Mouse (Mus musculus): Measurements from ENCODE around the gene Trappc1. TPM values are rescaled to one million over a fixed set of nuclear protein-coding genes. Genes with fewer than 3 reads are reported as not detected.
"Not testable (repeated sequence)": the region's sequence is repeated elsewhere in the genome, so short reads cannot be mapped to it uniquely, and the experiment has no call there.

Trappc1 gene
- polyA plus RNA-seq, 1 experiment from 2014 or later = 172 TPM

- peaks cover 64% of the 10 kb centered on the region for H3K36me3 ChIP-seq (ENCODE audit: insufficient read depth, low read length)
- no peak for ATAC-seq (ENCODE audit: low FRiP score, low TSS enrichment)
- no peak overlapping the region for H3K4me3 ChIP-seq (ENCODE audit: low read length)
- no peak overlapping the region for H3K4me2 ChIP-seq (replicated peaks; ENCODE audit: low read depth, low read length)
- WGBS = 92% methylated on average over 2 of the region's 2 CpGs
- no peaks in the 10 kb centered on the region for H3K4me1 ChIP-seq (ENCODE audit: insufficient read depth, low read length)
- H3K27me3 ChIP-seq (ENCODE audit: insufficient read depth, low read length) = no peaks in the 10 kb centered on the region
- H3K9ac ChIP-seq (replicated peaks; ENCODE audit: low read length) = no peak overlapping the region
- no peak overlapping the region for H3K27ac ChIP-seq (ENCODE audit: low read length)
- no peaks in the 10 kb centered on the region for H3K9me3 ChIP-seq (ENCODE audit: low read length)
Observed at GRCm38 (mm10) chr11:69306039-69306438, 17.7 kb upstream of the Trappc1 start.

- no peak for ATAC-seq (ENCODE audit: low FRiP score, low TSS enrichment)
- Histone ChIP-seq H3K27me3 (ENCODE audit: insufficient read depth, low read length) (no peaks in the 10 kb centered on the region), H3K4me1 (ENCODE audit: insufficient read depth, low read length) (no peaks in the 10 kb centered on the region), H3K4me2 (replicated peaks; ENCODE audit: low read depth, low read length) (no peak overlapping the region), H3K9me3 (ENCODE audit: low read length) (no peaks in the 10 kb centered on the region), H3K36me3 (ENCODE audit: insufficient read depth, low read length) (peaks cover 61% of the 10 kb centered on the region), H3K4me3 (ENCODE audit: low read length) (no peak overlapping the region), H3K27ac (ENCODE audit: low read length) (no peak overlapping the region), H3K9ac (replicated peaks; ENCODE audit: low read length) (no peak overlapping the region)
- 83% methylated on average over 7 of the region's 7 CpGs for WGBS
Observed at GRCm38 (mm10) chr11:69311266-69311665, 12.5 kb upstream of the Trappc1 start.

- no peak for ATAC-seq (ENCODE audit: low FRiP score, low TSS enrichment)
- H3K9ac ChIP-seq (replicated peaks; ENCODE audit: low read length) = no peak overlapping the region
- no peak overlapping the region for H3K27ac ChIP-seq (ENCODE audit: low read length)
- no peak overlapping the region for H3K4me3 ChIP-seq (ENCODE audit: low read length)
- H3K4me2 ChIP-seq (replicated peaks; ENCODE audit: low read depth, low read length) = no peak overlapping the region
- H3K4me1 ChIP-seq (ENCODE audit: insufficient read depth, low read length) = no peaks in the 10 kb centered on the region
- H3K9me3 ChIP-seq (ENCODE audit: low read length) = no peaks in the 10 kb centered on the region
- H3K27me3 ChIP-seq (ENCODE audit: insufficient read depth, low read length) = no peaks in the 10 kb centered on the region
- H3K36me3 ChIP-seq (ENCODE audit: insufficient read depth, low read length) = peaks cover 39% of the 10 kb centered on the region
- 98% methylated on average over 6 of the region's 6 CpGs for WGBS
Observed at GRCm38 (mm10) chr11:69316361-69316760, 7.4 kb upstream of the Trappc1 start.

- H3K4me2 ChIP-seq (replicated peaks; ENCODE audit: low read depth, low read length); ATAC-seq (ENCODE audit: low FRiP score, low TSS enrichment); H3K9me3 ChIP-seq (ENCODE audit: low read length); H3K9ac ChIP-seq (replicated peaks; ENCODE audit: low read length); H3K27ac ChIP-seq (ENCODE audit: low read length); H3K27me3 ChIP-seq (ENCODE audit: insufficient read depth, low read length); H3K4me3 ChIP-seq (ENCODE audit: low read length): not testable (repeated sequence)
- peaks cover 15% of the 10 kb centered on the region for H3K4me1 ChIP-seq (ENCODE audit: insufficient read depth, low read length)
- peaks cover 37% of the 10 kb centered on the region for H3K36me3 ChIP-seq (ENCODE audit: insufficient read depth, low read length)
- 84% methylated on average over 3 of the region's 3 CpGs for WGBS
Observed at GRCm38 (mm10) chr11:69318000-69318399, 5.8 kb upstream of the Trappc1 start.

- H3K27ac ChIP-seq (ENCODE audit: low read length) = no peak overlapping the region
- H3K4me2 ChIP-seq (replicated peaks; ENCODE audit: low read depth, low read length) = no peak overlapping the region; the same call in 1 of the 2 replicates
- peaks cover 27% of the 10 kb centered on the region for H3K36me3 ChIP-seq (ENCODE audit: insufficient read depth, low read length)
- ATAC-seq (ENCODE audit: low FRiP score, low TSS enrichment) = no peak
- no peaks in the 10 kb centered on the region for H3K9me3 ChIP-seq (ENCODE audit: low read length)
- 87% methylated on average over 6 of the region's 6 CpGs for WGBS
- no peaks in the 10 kb centered on the region for H3K27me3 ChIP-seq (ENCODE audit: insufficient read depth, low read length)
- no peak overlapping the region; the same call in 1 of the 2 replicates for H3K9ac ChIP-seq (replicated peaks; ENCODE audit: low read length)
- peaks cover 35% of the 10 kb centered on the region for H3K4me1 ChIP-seq (ENCODE audit: insufficient read depth, low read length)
- H3K4me3 ChIP-seq (ENCODE audit: low read length) = no peak overlapping the region; the same call in 1 of the 2 replicates
Observed at GRCm38 (mm10) chr11:69321580-69321979, 2.2 kb upstream of the Trappc1 start.

- whole genome bisulfite sequencing = 65% methylated on average over 6 of the region's 6 CpGs
- Histone ChIP-seq H3K4me3 (ENCODE audit: low read length) (peak overlapping the region; percentile 76), H3K9ac (replicated peaks; ENCODE audit: low read length) (peak overlapping the region; percentile 89; the same call in 1 of the 2 replicates), H3K4me1 (ENCODE audit: insufficient read depth, low read length) (peaks cover 39% of the 10 kb centered on the region), H3K9me3 (ENCODE audit: low read length) (no peaks in the 10 kb centered on the region), H3K27me3 (ENCODE audit: insufficient read depth, low read length) (no peaks in the 10 kb centered on the region), H3K4me2 (replicated peaks; ENCODE audit: low read depth, low read length) (peak overlapping the region; percentile 94), H3K36me3 (ENCODE audit: insufficient read depth, low read length) (peaks cover 27% of the 10 kb centered on the region), H3K27ac (ENCODE audit: low read length) (no peak overlapping the region)
- ATAC-seq (ENCODE audit: low FRiP score, low TSS enrichment) = no peak
Observed at GRCm38 (mm10) chr11:69322010-69322409, 1.8 kb upstream of the Trappc1 start.

GRCm38 (mm10) chr11:69322693-69323471 is 898 bp upstream of the Trappc1 start:
- Histone ChIP-seq H3K4me2 (replicated peaks; ENCODE audit: low read depth, low read length) (peak overlapping the region; percentile 94), H3K36me3 (ENCODE audit: insufficient read depth, low read length) (peaks cover 23% of the 10 kb centered on the region), H3K9ac (replicated peaks; ENCODE audit: low read length) (peak overlapping the region; percentile 89), H3K27ac (ENCODE audit: low read length) (peak overlapping the region; percentile 88), H3K27me3 (ENCODE audit: insufficient read depth, low read length) (peaks cover under 1% of the 10 kb centered on the region; the same call in 1 of the 2 replicates), H3K9me3 (ENCODE audit: low read length) (no peaks in the 10 kb centered on the region), H3K4me3 (ENCODE audit: low read length) (peak overlapping the region; percentile 76), H3K4me1 (ENCODE audit: insufficient read depth, low read length) (peaks cover 40% of the 10 kb centered on the region)
- 12% methylated on average over 18 of the region's 18 CpGs for WGBS
- no peak for ATAC-seq (ENCODE audit: low FRiP score, low TSS enrichment)

GRCm38 (mm10) chr11:69324749-69325148 is 969 bp downstream of the Trappc1 start:
- Histone ChIP-seq H3K27ac (ENCODE audit: low read length) (no peak overlapping the region), H3K36me3 (ENCODE audit: insufficient read depth, low read length) (peaks cover 9% of the 10 kb centered on the region; the same call in 1 of the 2 replicates), H3K27me3 (ENCODE audit: insufficient read depth, low read length) (peaks cover 6% of the 10 kb centered on the region; the same call in 1 of the 2 replicates), H3K9me3 (ENCODE audit: low read length) (no peaks in the 10 kb centered on the region), H3K9ac (replicated peaks; ENCODE audit: low read length) (peak overlapping the region; percentile 80), H3K4me2 (replicated peaks; ENCODE audit: low read depth, low read length) (peak overlapping the region; percentile 94), H3K4me1 (ENCODE audit: insufficient read depth, low read length) (peaks cover 40% of the 10 kb centered on the region), H3K4me3 (ENCODE audit: low read length) (peak overlapping the region; percentile 76)
- 74% methylated on average over 6 of the region's 6 CpGs for WGBS
- ATAC-seq (ENCODE audit: low FRiP score, low TSS enrichment) = no peak

GRCm38 (mm10) chr11:69325628-69326407 is 2.0 kb downstream of the Trappc1 start, which contains the start of gene Kcnab3:
Kcnab3 (plus strand) TSS chr11:69326258.
- Histone ChIP-seq H3K36me3 (ENCODE audit: insufficient read depth, low read length) (no peaks in the 10 kb centered on the region), H3K4me1 (ENCODE audit: insufficient read depth, low read length) (peaks cover 40% of the 10 kb centered on the region), H3K9me3 (ENCODE audit: low read length) (no peaks in the 10 kb centered on the region), H3K27me3 (ENCODE audit: insufficient read depth, low read length) (peaks cover 6% of the 10 kb centered on the region; the same call in 1 of the 2 replicates), H3K9ac (replicated peaks; ENCODE audit: low read length) (peak within 1 kb of the TSS; percentile 65), H3K4me2 (replicated peaks; ENCODE audit: low read depth, low read length) (peak within 1 kb of the TSS; percentile 91), H3K27ac (ENCODE audit: low read length) (peak within 1 kb of the TSS; percentile 3; the same call in 1 of the 2 replicates), H3K4me3 (ENCODE audit: low read length) (peak within 1 kb of the TSS; percentile 53)
- WGBS = 11% methylated on average over 26 of the region's 26 CpGs
- ATAC-seq (ENCODE audit: low FRiP score, low TSS enrichment) = peak; percentile 66; the same call in 1 of the 2 replicates
